Mouse (Mus musculus) heart, embryonic 12.5 days (tissue): ENCODE results near the gene Ddx6. TPM values are rescaled to one million over a fixed set of nuclear protein-coding genes. Genes with fewer than 3 reads are reported as not detected.

ENCODE experiments used
- ATAC-seq: fragments of 200-750 bp; cut with Nextera tagmentation; 2 replicates; pipeline ENCODE4 v1.8.0; 2017; ENCODE audit warnings: moderate TSS enrichment, moderate library complexity; ENCODE audit not compliant: insufficient number of reproducible peaks, low FRiP score
- H3K27ac ChIP-seq: fragments of 300-500 bp; sonication (generic); 2 replicates; pipeline ENCODE4 v1.5.1; 2016; ENCODE audit warnings: mild to moderate bottlenecking, moderate library complexity; ENCODE audit not compliant: poor library complexity, severe bottlenecking
- H3K27me3 ChIP-seq: fragments of 300-500 bp; sonication (generic); replicated peaks from 2 replicates; pipeline ENCODE4 v1.6.1; 2016; ENCODE audit warnings: mild to moderate bottlenecking, moderate library complexity
- H3K36me3 ChIP-seq: fragments of 300-500 bp; sonication (generic); 2 replicates; pipeline ENCODE4 v1.6.1; 2016; ENCODE audit warnings: mild to moderate bottlenecking, moderate library complexity
- H3K4me1 ChIP-seq: fragments of 300-500 bp; sonication (generic); replicated peaks from 2 replicates; pipeline ENCODE4 v1.6.1; 2016; ENCODE audit warnings: mild to moderate bottlenecking
- H3K4me2 ChIP-seq: fragments of 300-500 bp; sonication (generic); 2 replicates; pipeline ENCODE4 v1.6.1; 2016; ENCODE audit warnings: mild to moderate bottlenecking, moderate library complexity
- H3K4me3 ChIP-seq: fragments of 300-500 bp; sonication (generic); 2 replicates; pipeline ENCODE4 v1.5.1; 2016; ENCODE audit warnings: mild to moderate bottlenecking
- H3K9ac ChIP-seq: fragments of 300-500 bp; sonication (generic); 2 replicates; pipeline ENCODE4 v1.6.1; 2016; ENCODE audit warnings: mild to moderate bottlenecking, moderate library complexity
- H3K9me3 ChIP-seq: fragments of 300-500 bp; sonication (generic); replicated peaks from 2 replicates; pipeline ENCODE4 v1.6.1; 2016; ENCODE audit warnings: mild to moderate bottlenecking, moderate library complexity
- WGBS: fragments of 180-500 bp; shearing (Covaris S2); methylation state at CpG from one replicate; pipeline ENCODE4 v1.1.7; 2016; 5-methylcytosine and 5-hydroxymethylcytosine counted together
- polyA plus RNA-seq: library from polyadenylated mRNA; unstranded; fragments of >200 nt; fragmentation: Nextera tagmentation; extraction: Ambion mirVana; gene quantifications from 2 replicates; pipeline ENCODE4 v1.2.1, GENCODE M21; 2016

The Ddx6 gene
- polyA plus RNA-seq, 1 experiment from 2014 or later: 12.4 TPM

DNA sequence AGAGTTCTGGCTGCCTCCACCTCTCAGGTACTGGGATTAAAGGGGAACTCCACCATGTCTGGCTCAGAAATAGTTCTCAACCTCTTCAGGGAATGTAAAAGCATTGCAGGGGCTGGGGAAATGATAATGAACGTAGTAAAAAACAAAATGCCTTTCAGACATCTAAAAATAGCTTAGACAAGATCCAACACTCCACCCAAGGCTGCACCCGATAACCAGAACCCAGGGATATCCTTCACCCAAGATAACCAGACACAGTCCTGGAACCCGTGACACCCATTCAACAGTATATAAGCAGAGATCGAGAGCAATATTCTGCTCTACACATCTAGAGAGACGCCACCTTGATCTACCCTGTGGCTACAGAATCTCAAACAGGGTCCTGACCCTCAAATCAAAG is 24.6 kb upstream of the Ddx6 start:
- 49% methylated on average over 5 of the region's 5 CpGs for WGBS
- ATAC-seq: no peak

GRCm38 (mm10) chr9:44581423-44581822 is 23.3 kb upstream of the Ddx6 start:
- Histone ChIP-seq H3K9me3 (peaks cover 9% of the 10 kb centered on the region; the same call in 1 of the 2 replicates), H3K9ac (no peak overlapping the region), H3K4me3 (no peak overlapping the region), H3K27me3 (no peaks in the 10 kb centered on the region), H3K36me3 (no peaks in the 10 kb centered on the region), H3K4me2 (no peak overlapping the region), H3K27ac (no peak overlapping the region), H3K4me1 (peaks cover 10% of the 10 kb centered on the region)
- WGBS: 62% methylated on average over 3 of the region's 3 CpGs
- no peak for ATAC-seq

More for the DNA sequence above, 24.6 kb upstream of the Ddx6 start:
- Histone ChIP-seq H3K27ac (no peak overlapping the region), H3K9ac (no peak overlapping the region), H3K9me3 (peaks cover 9% of the 10 kb centered on the region; the same call in 1 of the 2 replicates), H3K4me1 (peaks cover 10% of the 10 kb centered on the region), H3K27me3 (no peaks in the 10 kb centered on the region), H3K4me2 (0 out of 2 replicates have a peak overlapping the region, but pooled peaks have one; percentile 43), H3K4me3 (no peak overlapping the region), H3K36me3 (no peaks in the 10 kb centered on the region)

- H3K4me2 ChIP-seq: no peak overlapping the region
- ATAC-seq: no peak
- peaks cover 9% of the 10 kb centered on the region; the same call in 1 of the 2 replicates for H3K9me3 ChIP-seq
- no peak overlapping the region for H3K4me3 ChIP-seq
- H3K27ac ChIP-seq: no peak overlapping the region
- no peaks in the 10 kb centered on the region for H3K36me3 ChIP-seq
- no peaks in the 10 kb centered on the region for H3K27me3 ChIP-seq
- no peak overlapping the region for H3K9ac ChIP-seq
- peaks cover 10% of the 10 kb centered on the region for H3K4me1 ChIP-seq
- 77% methylated on average over 16 of the region's 16 CpGs for WGBS
Observed at GRCm38 (mm10) chr9:44582390-44582789, 22.3 kb upstream of the Ddx6 start.

DNA sequence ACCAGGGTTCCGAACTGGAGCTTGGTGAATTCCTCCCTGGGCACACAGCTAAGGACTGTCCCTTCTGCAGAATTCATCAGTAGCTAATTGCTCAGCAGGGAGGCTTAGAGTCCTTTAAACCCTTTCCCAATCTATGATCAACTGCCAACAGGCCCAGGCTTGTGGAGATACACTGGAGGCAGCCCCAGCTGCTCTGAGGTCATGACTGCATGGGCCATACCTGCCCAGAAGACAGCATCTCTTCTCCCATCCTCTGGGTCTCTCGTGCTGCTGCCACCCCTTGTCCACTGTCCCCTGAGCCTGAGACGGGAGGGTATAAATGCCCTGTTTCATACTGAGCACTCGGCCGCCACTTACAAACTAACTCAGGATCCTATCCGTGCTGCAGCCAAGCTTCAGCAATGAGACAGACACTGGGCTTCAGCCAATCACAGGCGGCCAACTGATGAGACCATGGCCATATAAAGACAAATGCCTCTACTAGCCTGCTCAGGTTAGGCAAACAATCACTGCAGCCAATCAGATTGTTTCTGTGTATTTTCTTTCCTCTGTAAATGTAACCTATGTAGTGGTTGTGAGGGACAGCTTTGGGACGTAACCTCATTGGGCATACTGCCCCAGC is 17.9 kb upstream of the Ddx6 start:
- H3K4me2 ChIP-seq: no peak overlapping the region
- H3K4me1 ChIP-seq: no peaks in the 10 kb centered on the region
- H3K4me3 ChIP-seq: no peak overlapping the region
- peaks cover 5% of the 10 kb centered on the region; the same call in 1 of the 2 replicates for H3K9me3 ChIP-seq
- 63% methylated on average over 8 of the region's 8 CpGs for WGBS
- no peaks in the 10 kb centered on the region for H3K27me3 ChIP-seq
- no peak for ATAC-seq
- no peak overlapping the region for H3K27ac ChIP-seq
- H3K36me3 ChIP-seq: no peaks in the 10 kb centered on the region
- no peak overlapping the region for H3K9ac ChIP-seq

GRCm38 (mm10) chr9:44587262-44588160 is 17.2 kb upstream of the Ddx6 start:
- Histone ChIP-seq H3K4me2 (no peak overlapping the region), H3K27ac (no peak overlapping the region), H3K9ac (no peak overlapping the region), H3K27me3 (no peaks in the 10 kb centered on the region), H3K4me1 (no peaks in the 10 kb centered on the region), H3K36me3 (no peaks in the 10 kb centered on the region), H3K4me3 (no peak overlapping the region), H3K9me3 (peaks cover 6% of the 10 kb centered on the region)
- 75% methylated on average over 9 of the region's 9 CpGs for WGBS
- ATAC-seq: no peak

GRCm38 (mm10) chr9:44588605-44589004 is 16.1 kb upstream of the Ddx6 start:
- H3K9ac ChIP-seq: no peak overlapping the region
- WGBS: 46% methylated on average over 9 of the region's 9 CpGs
- H3K27ac ChIP-seq: no peak overlapping the region
- H3K36me3 ChIP-seq: no peaks in the 10 kb centered on the region
- no peaks in the 10 kb centered on the region for H3K4me1 ChIP-seq
- no peak for ATAC-seq
- peaks cover 8% of the 10 kb centered on the region for H3K9me3 ChIP-seq
- no peak overlapping the region for H3K4me3 ChIP-seq
- H3K4me2 ChIP-seq: no peak overlapping the region
- H3K27me3 ChIP-seq: no peaks in the 10 kb centered on the region

- no peak overlapping the region for H3K4me3 ChIP-seq
- H3K9me3 ChIP-seq: peaks cover 4% of the 10 kb centered on the region
- no peak overlapping the region for H3K9ac ChIP-seq
- no peak overlapping the region for H3K4me2 ChIP-seq
- H3K4me1 ChIP-seq: no peaks in the 10 kb centered on the region
- no peak for ATAC-seq
- no peak overlapping the region for H3K27ac ChIP-seq
- H3K36me3 ChIP-seq: no peaks in the 10 kb centered on the region
- H3K27me3 ChIP-seq: no peaks in the 10 kb centered on the region
Observed at GRCm38 (mm10) chr9:44589095-44589494, 15.6 kb upstream of the Ddx6 start.

GRCm38 (mm10) chr9:44590969-44591368 is 13.7 kb upstream of the Ddx6 start:
- Histone ChIP-seq H3K4me1 (no peaks in the 10 kb centered on the region), H3K9ac (no peak overlapping the region), H3K4me2 (no peak overlapping the region), H3K4me3 (no peak overlapping the region), H3K27ac (no peak overlapping the region), H3K9me3 (peaks cover 3% of the 10 kb centered on the region; the same call in 1 of the 2 replicates), H3K36me3 (no peaks in the 10 kb centered on the region), H3K27me3 (no peaks in the 10 kb centered on the region)
- 27% methylated on average over 2 of the region's 2 CpGs for WGBS
- ATAC-seq: no peak

DNA sequence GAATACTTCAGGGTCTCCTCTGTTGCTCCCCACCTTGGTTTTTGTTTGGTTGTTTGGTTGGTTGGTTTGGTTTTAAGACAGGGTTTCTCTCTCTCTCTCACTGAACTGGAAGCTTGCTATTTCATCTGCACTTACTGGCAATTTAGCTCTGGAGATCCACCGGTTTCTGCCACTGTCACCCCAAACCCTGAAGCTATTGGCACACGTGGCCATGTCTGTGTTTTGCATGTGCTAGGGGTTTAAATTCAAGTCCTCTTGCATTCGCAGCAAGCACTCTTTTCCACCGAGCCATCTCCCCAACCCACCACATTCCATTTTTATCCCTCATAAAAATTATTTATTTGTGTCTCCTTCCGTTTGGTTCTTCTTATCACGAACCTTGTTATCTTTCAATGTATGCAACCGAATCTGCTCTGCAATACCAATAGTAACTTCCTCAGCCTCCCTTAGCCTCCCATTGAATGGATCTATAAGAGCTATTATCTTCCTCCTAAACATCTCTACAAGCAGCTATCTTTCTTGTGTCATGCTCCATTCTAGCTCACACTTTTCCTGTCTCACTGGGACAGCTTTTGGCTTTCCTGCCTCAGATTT is 13.0 kb upstream of the Ddx6 start:
- no peak overlapping the region for H3K4me2 ChIP-seq
- WGBS: 59% methylated on average over 7 of the region's 7 CpGs

DNA sequence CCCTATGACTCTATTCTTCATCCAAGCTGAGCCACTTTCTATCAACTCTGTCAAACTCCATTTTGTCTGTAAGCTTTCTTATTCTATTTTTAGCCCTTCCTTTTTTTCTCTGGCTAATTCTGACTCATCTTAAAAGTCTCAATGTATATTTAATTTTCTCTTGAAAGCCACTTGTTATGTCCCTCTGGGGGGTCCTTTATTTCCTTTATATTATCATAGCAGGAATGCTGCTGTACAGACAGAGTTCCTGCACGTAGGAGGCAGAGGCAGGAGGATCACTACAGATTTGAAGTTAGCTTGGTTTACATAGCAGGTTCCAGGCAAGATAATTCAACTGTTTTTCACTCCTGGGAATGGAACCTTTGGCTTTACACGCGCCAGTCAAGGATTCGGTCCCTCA is 11.5 kb upstream of the Ddx6 start:
- no peak overlapping the region for H3K4me2 ChIP-seq
- no peaks in the 10 kb centered on the region for H3K36me3 ChIP-seq
- 81% methylated on average over 4 of the region's 4 CpGs for WGBS
- H3K27ac ChIP-seq: no peak overlapping the region
- no peak overlapping the region for H3K9ac ChIP-seq
- peaks cover 3% of the 10 kb centered on the region; the same call in 1 of the 2 replicates for H3K9me3 ChIP-seq
- no peak overlapping the region for H3K4me3 ChIP-seq
- peaks cover 8% of the 10 kb centered on the region; the same call in 1 of the 2 replicates for H3K4me1 ChIP-seq
- no peaks in the 10 kb centered on the region for H3K27me3 ChIP-seq
- ATAC-seq: no peak

More for the DNA sequence above, 13.0 kb upstream of the Ddx6 start:
- H3K4me3 ChIP-seq: no peak overlapping the region
- H3K27me3 ChIP-seq: no peaks in the 10 kb centered on the region
- H3K27ac ChIP-seq: no peak overlapping the region
- no peak for ATAC-seq
- 0 out of 2 replicates have a peak, but pooled peaks cover 2% of the 10 kb centered on the region for H3K4me1 ChIP-seq
- no peaks in the 10 kb centered on the region for H3K36me3 ChIP-seq
- H3K9ac ChIP-seq: no peak overlapping the region
- H3K9me3 ChIP-seq: peaks cover 3% of the 10 kb centered on the region; the same call in 1 of the 2 replicates

DNA sequence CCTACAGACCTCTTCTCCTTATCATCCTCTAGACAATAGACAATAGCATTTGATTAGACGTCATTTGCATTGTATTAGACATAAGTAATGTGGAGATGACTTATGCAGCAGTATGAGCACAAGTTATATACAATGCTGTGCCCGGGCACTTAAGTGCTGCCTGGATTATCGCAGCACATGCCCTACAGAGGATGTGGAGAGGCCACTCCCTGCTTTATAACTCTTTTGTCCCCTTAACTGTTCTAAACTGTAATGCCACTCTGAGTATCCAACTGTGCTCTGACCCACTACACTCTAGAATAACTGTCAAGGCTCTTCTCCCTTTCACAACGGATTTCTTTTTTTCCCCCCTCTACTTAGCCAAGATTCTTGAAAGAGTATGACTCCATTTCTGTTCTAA is 10.8 kb upstream of the Ddx6 start:
- no peak overlapping the region for H3K9ac ChIP-seq
- H3K4me1 ChIP-seq: peaks cover 15% of the 10 kb centered on the region
- H3K4me2 ChIP-seq: no peak overlapping the region
- no peaks in the 10 kb centered on the region for H3K36me3 ChIP-seq
- H3K4me3 ChIP-seq: no peak overlapping the region
- no peak overlapping the region for H3K27ac ChIP-seq
- peaks cover 3% of the 10 kb centered on the region; the same call in 1 of the 2 replicates for H3K9me3 ChIP-seq
- no peak for ATAC-seq
- no peaks in the 10 kb centered on the region for H3K27me3 ChIP-seq
- 71% methylated on average over 4 of the region's 4 CpGs for WGBS
